Mouse (Mus musculus) brain, adult 2 months (tissue): ENCODE measurements around the gene Vps9d1.
A peak's percentile ranks its signal among the peaks of the same experiment; 100 is the strongest.
"Not testable (repeated sequence)": the region's sequence is repeated elsewhere in the genome, so short reads cannot be mapped to it uniquely, and the experiment has no call there.

Source experiments
- DNase-seq: peaks from one replicate; pipeline ENCODE4 v3.0.0; 2011; ENCODE audit warnings: low read depth, low spot score

Gene Vps9d1

GRCm38 (mm10) chr8:123215430-123215829, 38.7 kb downstream of the Vps9d1 start:
- DNase-seq = no peak

- no peak for DNase-seq
Observed at GRCm38 (mm10) chr8:123213118-123213772, 40.9 kb downstream of the Vps9d1 start.

DNA sequence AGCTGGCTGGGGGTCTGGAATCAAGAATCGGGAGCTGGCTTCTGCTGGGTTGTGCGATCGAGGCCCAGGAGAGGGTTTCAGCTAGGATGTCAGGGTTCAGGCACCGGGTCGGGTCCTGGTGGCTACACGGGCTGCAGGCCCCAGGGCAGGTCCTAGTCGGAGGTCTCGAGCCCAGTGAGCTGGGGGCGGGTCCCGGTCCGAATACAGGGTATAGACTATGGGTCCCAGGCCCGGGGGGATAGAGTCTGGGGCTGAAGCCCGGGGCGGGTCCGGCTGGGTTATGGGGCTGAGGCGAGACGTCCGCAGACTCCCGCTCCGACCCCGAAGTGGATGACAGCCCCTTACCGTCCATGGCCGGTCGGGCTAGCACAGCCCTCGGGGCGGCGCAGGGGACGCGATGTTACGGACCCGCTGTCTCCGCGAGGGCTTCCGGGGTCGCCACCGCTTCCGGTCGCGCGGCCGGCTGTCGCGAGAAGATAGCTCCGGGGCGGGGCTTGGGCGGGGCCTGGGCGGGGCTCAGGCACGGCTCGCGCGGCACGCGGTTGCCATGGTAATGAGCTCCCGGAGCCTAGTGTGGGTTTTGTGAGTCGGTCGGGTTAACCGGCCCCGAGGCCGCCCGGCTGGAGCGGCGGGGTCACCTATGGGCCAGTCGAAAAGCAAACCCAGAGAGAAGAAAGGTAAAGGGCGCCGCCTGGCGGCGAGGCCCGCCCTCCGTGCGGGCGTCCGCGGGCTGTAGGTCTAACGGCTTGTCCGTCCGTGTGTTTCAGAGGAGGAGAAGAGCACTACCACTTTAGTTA, 41.6 kb downstream of the Vps9d1 start, which contains the start of the genes Chmp1a and Spata33:
Gene Chmp1a, minus strand, starts transcription at position 443 of the 797 bp plus-strand sequence.
Gene Spata33, plus strand, starts transcription at position 512 of the 797 bp plus-strand sequence.
- DNase-seq = peak; percentile 93

- no peak for DNase-seq
Observed at GRCm38 (mm10) chr8:123211876-123212275, 42.3 kb downstream of the Vps9d1 start.

- no peak for DNase-seq
Observed at GRCm38 (mm10) chr8:123203571-123203970, 50.6 kb downstream of the Vps9d1 start.

GRCm38 (mm10) chr8:123202288-123202687, 51.9 kb downstream of the Vps9d1 start:
- peak; percentile 83 for DNase-seq

DNA sequence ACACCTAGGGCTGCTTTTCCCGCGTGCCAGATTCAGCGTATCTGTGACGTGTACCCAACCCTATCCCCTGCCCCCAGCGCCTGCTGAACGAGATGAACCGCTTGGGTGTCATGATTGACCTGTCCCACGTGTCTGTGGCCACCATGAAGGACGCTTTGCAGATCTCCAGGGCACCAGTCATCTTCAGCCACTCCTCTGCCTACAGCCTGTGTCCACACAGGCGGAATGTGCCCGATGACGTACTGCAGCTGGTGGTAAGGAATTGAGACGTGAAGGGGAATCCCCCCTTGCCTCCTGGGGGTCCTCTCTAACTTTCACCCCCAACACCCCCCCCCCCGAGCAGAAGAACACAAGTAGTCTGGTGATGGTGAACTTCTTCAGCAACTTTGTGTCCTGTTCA, 54.3 kb downstream of the Vps9d1 start:
- no peak for DNase-seq

DNA sequence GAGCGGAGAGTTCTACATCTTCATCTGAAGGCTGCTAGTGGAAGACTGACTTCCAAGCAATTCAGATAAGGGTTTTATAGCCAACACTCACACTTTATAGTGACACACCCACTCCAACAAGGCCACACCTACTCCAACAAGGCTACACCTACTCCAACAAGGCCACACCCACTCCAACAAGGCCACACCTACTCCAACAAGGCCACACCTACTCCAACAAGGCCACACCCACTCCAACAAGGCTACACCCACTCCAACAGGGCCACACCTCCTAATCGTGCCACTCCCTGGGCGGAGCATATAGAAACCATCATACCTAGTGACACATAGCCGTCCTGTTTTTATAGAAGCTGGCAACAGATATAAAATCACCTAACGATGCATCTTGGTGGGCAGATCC, 57.1 kb downstream of the Vps9d1 start:
- not testable (repeated sequence) for DNase-seq

- no peak for DNase-seq
Observed at GRCm38 (mm10) chr8:123193771-123194170, 60.4 kb downstream of the Vps9d1 start.
